Mouse (Mus musculus): Measurements from ENCODE around the gene Nop16. TPM values are rescaled to one million over a fixed set of nuclear protein-coding genes. Genes with fewer than 3 reads are reported as not detected.

Gene Nop16
- total RNA-seq, 2 experiments from 2014 or later = 23.5 to 24.6 TPM

- no peak for DNase-seq (ENCODE audit: low spot score in 2 of 2)
These were observed 25.4 kb downstream of the Nop16 start for GRCm38 (mm10) chr13:54564232-54565200.

DNA sequence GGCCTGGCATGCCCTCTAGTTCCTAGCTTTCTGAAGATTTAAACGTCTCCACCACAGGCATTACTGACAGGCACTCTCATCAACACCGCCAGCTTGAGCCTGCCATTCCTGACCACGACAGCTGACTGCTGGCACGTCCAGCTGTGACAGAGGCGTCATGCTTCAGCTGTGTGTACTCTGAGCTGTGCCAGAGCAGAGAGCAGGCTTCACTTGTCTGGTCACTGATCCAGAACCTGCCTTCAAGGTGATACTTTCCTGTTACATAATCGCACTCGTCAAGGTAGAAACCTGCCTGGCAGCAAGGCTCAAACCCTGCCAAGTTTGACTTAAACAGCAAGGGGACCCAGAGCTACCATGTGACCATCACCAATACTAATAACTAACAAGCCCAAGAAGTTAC is 27.3 kb downstream of the Nop16 start:
- no peak for DNase-seq (ENCODE audit: low spot score in 2 of 2)

DNA sequence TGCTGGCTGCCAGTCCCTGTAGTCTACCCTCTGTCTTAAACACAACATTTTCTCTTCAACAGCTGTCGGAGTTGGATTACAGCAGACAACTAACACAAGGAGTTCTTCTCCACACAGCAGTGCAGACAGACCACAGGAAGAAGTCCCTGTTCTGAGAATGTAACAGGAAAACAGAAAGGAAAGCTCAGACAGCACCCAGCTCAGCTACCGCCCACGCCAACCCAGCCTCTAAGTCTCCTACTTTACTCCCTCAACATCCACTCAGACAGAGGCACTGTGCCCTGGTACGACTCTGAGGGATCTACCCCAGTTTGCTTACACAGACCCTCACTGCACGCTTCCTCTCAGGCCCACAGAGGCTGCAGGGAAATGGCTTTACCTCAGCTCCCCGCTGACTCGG is 29.3 kb downstream of the Nop16 start:
- peak in 1 of 2 experiments; percentile 59 for DNase-seq (ENCODE audit: low spot score in 2 of 2)

GRCm38 (mm10) chr13:54559656-54560055 is 30.2 kb downstream of the Nop16 start:
- no peak for DNase-seq (ENCODE audit: low spot score in 2 of 2)

DNA sequence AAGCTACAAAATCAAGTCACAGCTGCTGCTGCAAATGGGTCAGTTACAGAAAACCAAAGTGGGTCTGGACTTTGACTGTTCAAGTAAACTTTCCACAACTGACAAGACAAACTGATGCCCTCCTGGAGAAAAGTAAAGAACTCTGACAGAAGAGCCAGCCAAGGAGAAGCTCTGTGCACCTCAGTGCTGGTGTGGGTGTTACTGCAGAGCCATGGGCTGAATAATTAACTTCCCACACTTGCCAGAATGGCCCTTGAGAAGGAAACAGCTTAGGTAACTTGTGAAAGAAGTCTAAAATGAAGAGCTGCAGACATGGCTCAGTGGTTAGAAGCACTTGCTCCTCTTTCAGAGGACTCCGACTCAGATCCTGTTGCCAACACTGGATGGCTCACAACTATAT is 32.2 kb downstream of the Nop16 start:
- DNase-seq (ENCODE audit: low spot score in 2 of 2) = no peak

- DNase-seq (ENCODE audit: low spot score in 2 of 2) = peak in 1 of 2 experiments; percentile 30
These were observed 33.1 kb downstream of the Nop16 start for GRCm38 (mm10) chr13:54556796-54557195.

DNA sequence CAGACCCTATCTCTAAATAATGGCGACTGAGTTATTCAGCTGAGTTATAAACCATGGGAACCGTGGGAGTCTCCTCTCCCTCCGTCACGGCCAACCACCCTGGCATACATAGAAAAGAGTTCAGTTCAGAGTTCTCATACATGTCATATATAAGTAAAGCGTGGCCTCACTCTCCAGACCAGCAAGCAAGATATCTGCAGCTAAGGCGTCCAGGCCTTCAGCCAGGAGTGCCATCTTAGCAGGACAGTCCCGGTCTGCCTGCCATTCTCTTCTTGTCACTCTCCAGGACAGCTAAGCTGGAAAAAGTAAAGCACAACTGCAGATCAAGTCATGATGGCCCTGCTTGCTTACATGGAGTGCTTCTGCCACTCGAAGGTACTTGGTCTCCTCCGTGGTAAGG is 33.7 kb downstream of the Nop16 start:
- no peak for DNase-seq (ENCODE audit: low spot score in 2 of 2)

DNA sequence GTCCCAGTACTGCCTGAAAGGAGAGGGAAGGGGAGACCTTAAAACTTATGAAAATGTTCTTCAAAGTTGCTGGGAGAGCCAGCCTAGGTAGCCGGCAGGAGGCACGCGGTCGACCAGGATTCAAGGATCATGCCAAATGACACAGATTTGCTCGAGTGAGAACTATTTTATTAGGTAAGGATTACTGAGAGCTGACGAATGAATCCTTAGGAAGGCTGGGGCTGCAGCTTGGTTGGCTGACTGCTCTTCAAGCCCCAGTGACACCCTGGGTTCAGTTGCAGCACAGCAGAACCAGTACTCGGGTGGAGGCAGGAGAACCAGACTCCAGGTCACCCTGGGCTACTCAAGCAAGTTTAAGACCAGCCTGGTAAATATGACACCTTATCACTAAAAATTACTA is 41.9 kb downstream of the Nop16 start:
- DNase-seq (ENCODE audit: low spot score in 2 of 2) = no peak

Small RNA genes within 50 kb of the gene (microRNA-seq; reads per million reads assigned to microRNA genes)
- 0 reads per million in 2 experiments for gene Gm24195

Other genes starting within 250 kb of the Nop16 start
- gene Cplx2, start 218.7 kb downstream of the Nop16 start, total RNA-seq (2021) = 100 to 1,000 TPM; 791 to 833 TPM
- 10 to 100 TPM; 32.1 to 33.1 TPM for gene Thoc3, start 121.2 kb downstream of the Nop16 start, total RNA-seq (2021)
- gene Simc1, start 86.3 kb downstream of the Nop16 start, total RNA-seq (2021) = 10 to 100 TPM; 15.5 to 16.9 TPM
- gene 4833439L19Rik, start 24.7 kb downstream of the Nop16 start, total RNA-seq (2021) = 100 to 1,000 TPM; 135 to 137 TPM
- 10 to 100 TPM; 28.2 to 30.3 TPM for gene Arl10, start 15.1 kb downstream of the Nop16 start, total RNA-seq (2021)
- 100 to 1,000 TPM; 136 to 144 TPM for gene Higd2a, start 117 bp upstream of the Nop16 start, total RNA-seq (2021)
- gene Cltb, start 21.3 kb upstream of the Nop16 start, total RNA-seq (2021) = 100 to 1,000 TPM; 280 to 320 TPM
- gene Faf2, start 31.7 kb upstream of the Nop16 start, total RNA-seq (2021) = 10 to 100 TPM; 55.9 to 56.8 TPM
- 100 to 1,000 TPM; 168 to 172 TPM for gene Rnf44, start 103.8 kb upstream of the Nop16 start, total RNA-seq (2021)
- gene Cdhr2, start 111.4 kb upstream of the Nop16 start, total RNA-seq (2021) = under 1 TPM; 0.58 to 0.73 TPM
- 100 to 1,000 TPM; 131 to 133 TPM for gene Gprin1, start 159.8 kb upstream of the Nop16 start, total RNA-seq (2021)
- 100 to 1,000 TPM; 925 to 932 TPM for gene Sncb, start 176.5 kb upstream of the Nop16 start, total RNA-seq (2021)
- not detected for gene Eif4e1b, start 193.9 kb upstream of the Nop16 start, total RNA-seq (2021)
- gene Tspan17, start 199.3 kb upstream of the Nop16 start, total RNA-seq (2021) = 10 to 100 TPM; 95.4 to 97.6 TPM